Mouse (Mus musculus) erythroblast, embryonic 14.5 days (primary cell): ENCODE results near the gene Dedd2.

Experiments
- GATA1 ChIP-seq: IDR thresholded peaks from 2 replicates; pipeline ENCODE4 v1.6.1; 2012; ENCODE audit warnings: low read length, inconsistent platforms, mixed read lengths
- TAL1 ChIP-seq: IDR thresholded peaks from 3 replicates; pipeline ENCODE4 v1.6.1; 2012; ENCODE audit warnings: low read length, inconsistent platforms, mixed read lengths

GRCm38 (mm10) chr7:25155469-25156157 lies 64.8 kb downstream of the Dedd2 start:
- peak; percentile 6; the same call in 1 of the 2 replicates for TF ChIP-seq GATA1
- TF ChIP-seq TAL1 = no peak
